Mouse (Mus musculus): ENCODE results near the gene Elfn1. TPM values are rescaled to one million over a fixed set of nuclear protein-coding genes. Genes with fewer than 3 reads are reported as not detected.

The Elfn1 gene
- polyA plus RNA-seq, 1 experiment from 2014 or later, result 0.12 TPM

DNA sequence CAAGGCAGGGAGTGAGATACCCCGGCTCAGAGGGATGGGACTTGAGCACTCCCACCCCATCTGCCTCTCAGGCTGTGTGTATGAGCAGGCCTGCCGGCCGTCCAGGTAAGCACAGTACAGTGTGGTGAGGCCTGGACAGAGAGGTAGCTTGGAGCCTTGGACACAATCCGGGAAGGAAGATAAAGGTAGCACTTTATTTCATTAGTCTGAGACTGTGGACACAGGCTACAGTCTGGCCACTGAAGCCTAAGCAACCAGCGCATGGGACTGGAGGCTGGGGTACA is 100.7 kb downstream of the Elfn1 start:
- DNase-seq (no peak), ATAC-seq (ENCODE audit: insufficient read depth) (no peak)
- no peak overlapping the region for H3K9ac ChIP-seq
- no peak overlapping the region for H3K4me3 ChIP-seq (ENCODE audit: low read depth, low read length)
- H3K27ac ChIP-seq (ENCODE audit: low read depth), result no peak overlapping the region
- no peak for TF ChIP-seq CTCF (IDR thresholded peaks at IDR 0.05; ENCODE audit: low read depth)
- WGBS, result 65% methylated on average over 5 of the region's 5 CpGs
- no peaks in the 10 kb centered on the region for H3K4me1 ChIP-seq (ENCODE audit: insufficient read depth)
- no peak overlapping the region for H3K4me2 ChIP-seq
- no peaks in the 10 kb centered on the region for H3K9me3 ChIP-seq (ENCODE audit: low read depth, low read length)
- no peaks in the 10 kb centered on the region for H3K27me3 ChIP-seq (ENCODE audit: insufficient read depth, low read length)
- peaks cover 11% of the 10 kb centered on the region; the same call in 1 of the 2 replicates for H3K36me3 ChIP-seq (ENCODE audit: insufficient read depth)

DNA sequence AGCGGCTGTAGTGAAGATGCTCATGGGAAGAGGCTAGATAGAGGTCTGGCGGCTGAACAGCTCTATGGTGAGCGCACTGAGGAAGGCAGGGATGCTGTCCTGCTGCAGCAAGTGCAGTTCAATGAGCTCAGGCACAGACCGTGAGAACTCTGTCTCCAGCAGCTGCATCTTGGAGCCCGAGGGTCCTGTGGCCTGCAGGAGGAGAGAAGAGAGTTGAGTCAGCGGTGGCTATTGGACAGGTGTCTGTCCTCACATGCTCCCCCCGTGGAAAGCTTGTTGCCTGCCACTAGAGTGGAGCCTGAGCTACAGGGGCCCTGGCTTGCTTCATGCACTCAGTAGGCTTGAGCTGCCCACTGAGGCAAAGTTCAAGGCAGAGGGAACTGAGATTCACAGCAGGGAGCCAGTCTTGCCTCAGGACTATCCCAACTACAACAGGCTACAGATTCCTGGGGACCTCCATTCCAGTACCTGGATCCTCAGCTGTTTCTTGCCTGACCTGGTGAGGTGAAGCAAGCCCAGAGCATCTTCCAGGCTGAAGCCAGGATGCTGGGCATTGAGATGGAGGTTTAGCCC is 101.4 kb downstream of the Elfn1 start:
- ATAC-seq (ENCODE audit: insufficient read depth) (no peak), DNase-seq (no peak)
- WGBS, result 73% methylated on average over 7 of the region's 7 CpGs
- Histone ChIP-seq H3K4me2 (no peak overlapping the region), H3K9me3 (ENCODE audit: low read depth, low read length) (no peaks in the 10 kb centered on the region), H3K36me3 (ENCODE audit: insufficient read depth) (peaks cover 11% of the 10 kb centered on the region; the same call in 1 of the 2 replicates), H3K4me1 (ENCODE audit: insufficient read depth) (no peaks in the 10 kb centered on the region), H3K9ac (no peak overlapping the region), H3K4me3 (ENCODE audit: low read depth, low read length) (no peak overlapping the region), H3K27me3 (ENCODE audit: insufficient read depth, low read length) (no peaks in the 10 kb centered on the region), H3K27ac (ENCODE audit: low read depth) (no peak overlapping the region)
- TF ChIP-seq CTCF (IDR thresholded peaks at IDR 0.05; ENCODE audit: low read depth), result no peak

- WGBS, result 82% methylated on average over 3 of the region's 3 CpGs
- DNase-seq, result no peak
Observed at GRCm38 (mm10) chr5:140010405-140010804, 102.7 kb downstream of the Elfn1 start.

DNA sequence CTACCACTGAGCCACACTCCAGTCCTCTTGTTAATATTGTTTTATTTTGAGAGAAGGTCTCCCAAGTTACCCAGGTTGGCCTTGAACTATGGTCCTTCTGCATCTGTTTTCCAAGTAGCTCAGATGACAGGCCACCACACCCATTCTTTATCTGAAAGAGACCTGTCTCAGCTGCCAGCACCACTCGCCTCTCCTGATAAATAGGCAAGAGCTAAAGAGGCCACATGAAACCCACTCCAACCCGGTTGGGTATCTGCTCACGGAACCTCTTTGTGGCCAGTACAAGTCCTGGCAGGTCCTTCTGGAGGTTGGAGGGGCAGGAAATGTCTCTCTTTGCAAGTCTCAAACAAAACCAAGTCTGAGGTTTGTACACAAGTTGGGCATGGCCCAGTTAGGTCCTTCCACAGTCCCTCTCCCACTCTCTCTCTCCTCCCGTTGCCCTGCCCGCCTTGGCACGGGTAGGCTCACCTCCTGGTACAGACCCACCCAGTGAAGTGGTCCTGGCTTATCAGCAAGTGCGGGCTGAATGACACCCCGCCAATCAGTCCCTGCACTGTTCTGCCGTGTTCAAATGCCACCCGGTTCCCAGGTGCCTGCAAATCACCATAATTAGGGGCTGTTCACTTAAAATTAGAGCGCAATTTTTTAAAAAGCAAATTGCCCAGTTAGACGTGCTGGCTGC is 104.7 kb downstream of the Elfn1 start:
- DNase-seq (no peak), ATAC-seq (ENCODE audit: insufficient read depth) (no peak)
- H3K4me2 ChIP-seq, result no peak overlapping the region
- H3K36me3 ChIP-seq (ENCODE audit: insufficient read depth), result peaks cover 9% of the 10 kb centered on the region; the same call in 1 of the 2 replicates
- WGBS, result 84% methylated on average over 12 of the region's 12 CpGs
- no peak overlapping the region for H3K4me3 ChIP-seq (ENCODE audit: low read depth, low read length)
- no peak for TF ChIP-seq CTCF (IDR thresholded peaks at IDR 0.05; ENCODE audit: low read depth)
- H3K4me1 ChIP-seq (ENCODE audit: insufficient read depth), result no peaks in the 10 kb centered on the region
- no peaks in the 10 kb centered on the region for H3K9me3 ChIP-seq (ENCODE audit: low read depth, low read length)
- no peak overlapping the region for H3K27ac ChIP-seq (ENCODE audit: low read depth)
- no peak overlapping the region for H3K9ac ChIP-seq
- H3K27me3 ChIP-seq (ENCODE audit: insufficient read depth, low read length), result no peaks in the 10 kb centered on the region

More at GRCm38 (mm10) chr5:140010405-140010804, 102.7 kb downstream of the Elfn1 start:
- Histone ChIP-seq H3K4me1 (ENCODE audit: insufficient read depth) (no peaks in the 10 kb centered on the region), H3K4me3 (ENCODE audit: low read depth, low read length) (no peak overlapping the region), H3K9me3 (ENCODE audit: low read depth, low read length) (no peaks in the 10 kb centered on the region), H3K9ac (no peak overlapping the region), H3K36me3 (ENCODE audit: insufficient read depth) (peaks cover 11% of the 10 kb centered on the region; the same call in 1 of the 2 replicates), H3K27ac (ENCODE audit: low read depth) (no peak overlapping the region), H3K4me2 (no peak overlapping the region), H3K27me3 (ENCODE audit: insufficient read depth, low read length) (no peaks in the 10 kb centered on the region)
- no peak for TF ChIP-seq CTCF (IDR thresholded peaks at IDR 0.05; ENCODE audit: low read depth)
- ATAC-seq (ENCODE audit: insufficient read depth), result no peak

GRCm38 (mm10) chr5:140013652-140014051 is 105.9 kb downstream of the Elfn1 start:
- DNase-seq (no peak), ATAC-seq (ENCODE audit: insufficient read depth) (no peak)
- H3K27me3 ChIP-seq (ENCODE audit: insufficient read depth, low read length), result no peaks in the 10 kb centered on the region
- H3K36me3 ChIP-seq (ENCODE audit: insufficient read depth), result peaks cover 1% of the 10 kb centered on the region; the same call in 1 of the 2 replicates
- no peak overlapping the region for H3K9ac ChIP-seq
- 69% methylated on average over 5 of the region's 5 CpGs for WGBS
- TF ChIP-seq CTCF (IDR thresholded peaks at IDR 0.05; ENCODE audit: low read depth), result no peak
- no peaks in the 10 kb centered on the region for H3K4me1 ChIP-seq (ENCODE audit: insufficient read depth)
- no peak overlapping the region for H3K4me3 ChIP-seq (ENCODE audit: low read depth, low read length)
- H3K4me2 ChIP-seq, result no peak overlapping the region
- H3K27ac ChIP-seq (ENCODE audit: low read depth), result no peak overlapping the region
- no peaks in the 10 kb centered on the region for H3K9me3 ChIP-seq (ENCODE audit: low read depth, low read length)

DNA sequence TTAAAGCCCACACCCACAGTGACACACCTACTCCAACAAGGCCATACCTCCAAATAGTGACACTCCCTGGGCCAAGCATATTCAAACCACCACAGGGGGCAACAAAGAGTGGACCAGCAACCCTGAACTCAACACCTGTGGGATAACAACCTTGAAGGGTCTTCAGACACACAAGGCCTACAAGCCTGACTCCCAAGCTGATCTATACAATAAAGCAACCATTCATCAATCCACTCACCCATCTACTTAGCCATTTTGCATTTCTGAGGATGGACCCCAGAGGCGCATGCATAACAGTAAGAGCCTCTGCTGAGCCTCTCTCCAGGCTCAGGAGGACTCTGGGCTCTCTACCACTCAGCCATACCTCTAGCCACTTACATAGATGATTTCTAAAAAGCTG is 109.2 kb downstream of the Elfn1 start:
- ATAC-seq (ENCODE audit: insufficient read depth) (no peak), DNase-seq (no peak)
- Histone ChIP-seq H3K4me1 (ENCODE audit: insufficient read depth) (no peaks in the 10 kb centered on the region), H3K36me3 (ENCODE audit: insufficient read depth) (no peaks in the 10 kb centered on the region), H3K27ac (ENCODE audit: low read depth) (no peak overlapping the region), H3K4me3 (ENCODE audit: low read depth, low read length) (no peak overlapping the region), H3K4me2 (no peak overlapping the region), H3K9ac (no peak overlapping the region), H3K9me3 (ENCODE audit: low read depth, low read length) (no peaks in the 10 kb centered on the region), H3K27me3 (ENCODE audit: insufficient read depth, low read length) (no peaks in the 10 kb centered on the region)
- no peak for TF ChIP-seq CTCF (IDR thresholded peaks at IDR 0.05; ENCODE audit: low read depth)
- 84% methylated on average over 1 of the region's 1 CpGs for WGBS

GRCm38 (mm10) chr5:140018780-140019179 is 111.0 kb downstream of the Elfn1 start:
- Histone ChIP-seq H3K27me3 (ENCODE audit: insufficient read depth, low read length) (no peaks in the 10 kb centered on the region), H3K27ac (ENCODE audit: low read depth) (no peak overlapping the region), H3K9me3 (ENCODE audit: low read depth, low read length) (no peaks in the 10 kb centered on the region), H3K4me1 (ENCODE audit: insufficient read depth) (no peaks in the 10 kb centered on the region), H3K36me3 (ENCODE audit: insufficient read depth) (no peaks in the 10 kb centered on the region), H3K9ac (no peak overlapping the region), H3K4me2 (no peak overlapping the region), H3K4me3 (ENCODE audit: low read depth, low read length) (no peak overlapping the region)
- 90% methylated on average over 7 of the region's 7 CpGs for WGBS
- ATAC-seq (ENCODE audit: insufficient read depth) (no peak), DNase-seq (no peak)
- TF ChIP-seq CTCF (IDR thresholded peaks at IDR 0.05; ENCODE audit: low read depth), result no peak
